Mouse (Mus musculus) kidney, adult 2 months (tissue): ENCODE data around the gene Cacna1c. TPM values are rescaled to one million over a fixed set of nuclear protein-coding genes. Genes with fewer than 3 reads are reported as not detected.

Experiments used
- DNase-seq: peaks from one replicate; pipeline ENCODE4 v3.0.0; 2021
- H3K27ac ChIP-seq: fragments of 200-500 bp; 2 replicates; pipeline ENCODE4 v1.5.1; 2012; ENCODE audit warnings: low read depth, low read length, control low read depth, inconsistent platforms; ENCODE audit not compliant: insufficient read depth
- H3K27me3 ChIP-seq: fragments of 200-500 bp; replicated peaks from 2 replicates; pipeline ENCODE4 v1.6.1; 2012; ENCODE audit warnings: mild to moderate bottlenecking, moderate library complexity, low read length, inconsistent platforms; ENCODE audit not compliant: control insufficient read depth, insufficient read depth
- H3K36me3 ChIP-seq: fragments of 200-500 bp; 2 replicates; pipeline ENCODE4 v1.6.1; 2012; ENCODE audit warnings: mild to moderate bottlenecking, moderate library complexity, low read length, inconsistent platforms; ENCODE audit not compliant: control insufficient read depth, insufficient read depth
- H3K4me1 ChIP-seq: fragments of 200-500 bp; 2 replicates; pipeline ENCODE4 v1.6.1; 2011; ENCODE audit warnings: low read length; ENCODE audit not compliant: control insufficient read depth, insufficient read depth
- H3K4me3 ChIP-seq: fragments of 200-500 bp; 2 replicates; pipeline ENCODE4 v1.5.1; 2011; ENCODE audit warnings: mild to moderate bottlenecking, low read depth, low read length, control low read depth; ENCODE audit not compliant: insufficient read depth
- CTCF ChIP-seq: fragments of 200-500 bp; conservative IDR thresholded peaks from 2 replicates; pipeline ENCODE4 v1.5.1; 2011; ENCODE audit warnings: low read depth, mild to moderate bottlenecking, control low read depth, low read length, moderate library complexity, mixed read lengths; ENCODE audit not compliant: insufficient read depth, insufficient read length
- POLR2A ChIP-seq: fragments of 200-500 bp; IDR thresholded peaks from one replicate; pipeline ENCODE4 v1.6.1; 2011; ENCODE audit warnings: low read depth, low read length, control low read depth
- WGBS: fragments of 180-500 bp; shearing (Covaris S2); methylation state at CpG from one replicate; pipeline ENCODE4 v1.1.7; 2018; 5-methylcytosine and 5-hydroxymethylcytosine counted together
- polyA plus RNA-seq: library from polyadenylated mRNA; depleted of rRNA; stranded (reverse); fragments of >200 nt; gene quantifications from 2 replicates; pipeline ENCODE4 v1.2.3, GENCODE M21; 2012

The Cacna1c gene
- polyA plus RNA-seq, 1 experiment = 0.99 TPM

DNA sequence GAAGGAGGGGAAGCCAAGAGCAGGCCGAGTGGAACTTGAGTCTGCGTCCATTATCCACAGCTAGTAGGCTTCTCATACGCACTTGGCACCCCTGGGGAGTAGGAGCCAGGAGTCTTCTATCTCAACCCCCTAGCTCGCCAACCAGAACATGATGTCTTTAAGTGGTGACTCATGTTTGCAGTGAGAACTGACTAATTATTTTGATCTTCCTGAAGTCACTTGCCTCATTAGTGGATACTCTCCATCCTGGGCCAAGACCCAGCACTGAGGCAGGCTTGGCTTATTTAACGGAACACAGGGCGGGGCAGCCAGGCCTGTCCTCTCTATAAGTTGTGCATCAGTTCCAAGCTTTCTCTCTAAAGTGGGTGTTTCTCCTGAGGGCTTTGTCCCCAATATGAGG is 177.3 kb downstream of the Cacna1c start:
- 93% methylated on average over 6 of the region's 6 CpGs for WGBS
- Histone ChIP-seq H3K4me3 (no peak overlapping the region), H3K4me1 (no peaks in the 10 kb centered on the region), H3K27ac (no peak overlapping the region), H3K27me3 (no peaks in the 10 kb centered on the region), H3K36me3 (no peaks in the 10 kb centered on the region)
- TF ChIP-seq CTCF = no peak
- no peak for TF ChIP-seq POLR2A
- no peak for DNase-seq

DNA sequence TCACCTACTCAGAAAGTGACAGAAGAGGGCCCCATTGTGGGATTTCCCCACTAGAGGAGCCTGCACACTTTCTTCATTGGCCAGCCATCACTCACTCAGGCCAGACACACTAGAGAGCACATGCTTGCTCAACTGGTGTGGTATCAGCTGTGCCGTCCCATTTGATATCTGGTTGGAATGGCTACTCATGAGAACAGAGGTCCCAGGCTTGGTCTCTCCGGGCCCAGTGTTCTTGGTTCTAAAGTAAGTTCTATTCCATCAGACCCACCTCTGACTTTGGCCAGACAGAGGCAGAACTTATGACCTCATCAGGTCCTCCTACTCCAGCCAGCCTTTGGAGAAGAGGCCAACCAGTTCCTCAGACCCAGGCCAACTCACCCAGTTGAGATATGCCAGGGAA is 178.0 kb downstream of the Cacna1c start:
- Histone ChIP-seq H3K36me3 (no peaks in the 10 kb centered on the region), H3K4me1 (no peaks in the 10 kb centered on the region), H3K27ac (no peak overlapping the region), H3K27me3 (no peaks in the 10 kb centered on the region), H3K4me3 (no peak overlapping the region)
- 99% methylated on average over 2 of the region's 2 CpGs for WGBS
- no peak for TF ChIP-seq POLR2A
- no peak for TF ChIP-seq CTCF
- no peak for DNase-seq

DNA sequence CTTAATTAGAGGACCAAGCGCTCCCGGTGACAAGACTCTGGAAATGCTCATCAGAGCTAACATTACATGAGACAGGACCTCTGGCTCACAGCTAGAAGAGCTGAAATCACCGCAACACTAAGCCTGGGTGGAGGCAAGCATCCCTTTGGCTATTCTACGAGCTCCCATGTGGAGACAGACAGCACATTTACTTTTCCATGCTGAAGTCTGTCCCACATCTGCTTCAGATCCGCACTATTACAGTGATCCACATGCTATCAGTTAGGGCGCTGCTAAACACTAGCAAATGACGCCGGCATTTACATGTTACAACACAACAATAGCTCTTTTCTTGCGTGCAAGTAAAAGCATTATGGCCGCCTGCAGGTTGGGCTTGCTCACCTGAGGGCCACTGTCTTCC is 178.7 kb downstream of the Cacna1c start:
- TF ChIP-seq CTCF = no peak
- TF ChIP-seq POLR2A = no peak

DNA sequence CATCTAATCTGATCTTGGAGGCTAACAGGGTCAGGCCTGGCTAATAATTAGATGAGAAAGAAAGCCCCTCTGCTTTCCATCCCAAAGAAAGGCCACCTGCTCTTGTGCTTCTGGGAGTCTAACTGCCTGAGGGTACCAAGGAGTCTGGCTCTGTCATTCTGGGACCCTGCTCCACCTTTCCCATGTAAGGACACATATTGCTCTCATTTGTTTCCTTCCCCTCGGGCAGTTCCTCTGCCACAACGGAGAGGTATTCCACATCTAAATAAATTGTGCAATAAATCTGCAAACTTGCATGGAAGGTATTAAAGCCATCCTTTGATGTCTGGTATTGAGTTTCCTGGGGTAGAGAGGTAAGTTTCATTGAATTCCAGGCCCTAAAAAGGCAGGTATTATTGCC is 180.9 kb downstream of the Cacna1c start:
- Histone ChIP-seq H3K27ac (no peak overlapping the region), H3K27me3 (no peaks in the 10 kb centered on the region), H3K36me3 (no peaks in the 10 kb centered on the region), H3K4me3 (no peak overlapping the region), H3K4me1 (no peaks in the 10 kb centered on the region)
- TF ChIP-seq CTCF (no peak), POLR2A (no peak)
- DNase-seq = no peak
- WGBS = 13% methylated on average over 2 of the region's 2 CpGs

More for the DNA sequence above, 178.7 kb downstream of the Cacna1c start:
- DNase-seq = no peak
- no peak overlapping the region for H3K4me3 ChIP-seq
- no peak overlapping the region for H3K27ac ChIP-seq
- no peaks in the 10 kb centered on the region for H3K36me3 ChIP-seq
- no peaks in the 10 kb centered on the region for H3K27me3 ChIP-seq
- 85% methylated on average over 10 of the region's 10 CpGs for WGBS
- no peaks in the 10 kb centered on the region for H3K4me1 ChIP-seq

DNA sequence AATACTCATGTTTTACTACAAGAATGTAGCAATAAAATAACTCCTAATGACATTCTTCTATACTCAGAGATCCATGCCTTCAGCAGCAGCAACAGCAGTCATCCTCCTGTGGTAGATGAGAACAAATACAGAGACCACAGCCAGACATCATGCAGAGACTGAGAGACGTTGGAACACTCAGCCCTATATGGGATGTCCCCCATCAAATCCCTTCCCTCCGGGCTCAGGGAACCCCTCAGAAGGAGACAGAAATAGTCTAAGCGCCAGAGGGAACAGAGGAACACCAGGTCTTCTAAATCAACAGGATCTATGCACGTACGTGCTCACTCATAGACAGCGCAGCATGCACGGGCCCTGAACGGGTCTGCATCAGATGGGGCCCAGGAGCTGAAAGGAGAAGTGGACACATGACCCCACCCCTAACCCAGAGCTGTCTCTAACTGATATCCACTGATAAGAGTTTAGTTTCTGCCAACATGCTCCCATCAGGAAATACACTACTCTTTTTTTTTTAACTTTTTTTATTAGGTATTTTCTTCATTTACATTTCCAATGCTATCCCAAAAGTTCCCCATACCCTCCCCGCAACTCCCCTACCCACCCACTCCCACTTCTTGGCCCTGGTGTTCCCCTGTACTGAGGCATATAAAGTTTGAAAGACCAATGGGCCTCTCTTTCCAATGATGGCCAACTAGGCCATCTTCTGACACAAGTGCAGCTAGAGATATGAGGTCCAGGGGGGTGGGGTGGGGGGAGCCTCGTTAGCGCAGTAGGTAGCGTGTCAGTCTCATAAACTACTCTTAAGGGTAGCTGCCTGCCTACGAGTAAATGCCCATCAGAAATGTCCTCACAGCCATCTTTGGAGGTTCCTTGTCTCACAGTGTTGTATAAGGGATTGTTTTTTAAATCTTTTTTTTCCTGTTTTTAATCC is 182.8 kb downstream of the Cacna1c start:
- H3K27me3 ChIP-seq = no peaks in the 10 kb centered on the region
- H3K4me3 ChIP-seq = no peak overlapping the region
- H3K36me3 ChIP-seq = no peaks in the 10 kb centered on the region
- no peaks in the 10 kb centered on the region for H3K4me1 ChIP-seq
- WGBS = 87% methylated on average over 13 of the region's 13 CpGs
- no peak for DNase-seq
- no peak for TF ChIP-seq CTCF
- no peak for TF ChIP-seq POLR2A
- no peak overlapping the region for H3K27ac ChIP-seq

DNA sequence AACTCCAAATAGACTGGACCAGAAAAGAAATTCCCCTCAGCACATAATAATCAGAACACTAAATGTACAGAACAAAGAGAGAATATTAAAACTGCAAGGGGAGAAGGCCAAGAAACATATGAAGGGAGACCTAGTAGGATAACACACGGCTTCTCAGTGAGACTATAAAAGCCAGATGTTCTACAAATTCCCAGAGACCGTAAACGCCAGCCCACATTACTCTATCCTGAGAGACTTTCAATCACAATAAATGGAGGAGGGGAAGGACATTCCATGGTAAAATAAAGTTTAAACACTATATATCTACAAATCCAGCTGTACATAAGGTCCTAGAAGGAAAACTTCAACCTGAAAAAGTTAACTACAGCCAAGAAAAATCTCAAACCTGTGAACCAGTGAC is 185.3 kb downstream of the Cacna1c start:
- Histone ChIP-seq H3K27ac (no peak overlapping the region), H3K4me3 (no peak overlapping the region), H3K36me3 (no peaks in the 10 kb centered on the region), H3K27me3 (no peaks in the 10 kb centered on the region), H3K4me1 (no peaks in the 10 kb centered on the region)
- TF ChIP-seq CTCF = no peak
- no peak for TF ChIP-seq POLR2A
- WGBS = 78% methylated on average over 3 of the region's 3 CpGs
- no peak for DNase-seq

DNA sequence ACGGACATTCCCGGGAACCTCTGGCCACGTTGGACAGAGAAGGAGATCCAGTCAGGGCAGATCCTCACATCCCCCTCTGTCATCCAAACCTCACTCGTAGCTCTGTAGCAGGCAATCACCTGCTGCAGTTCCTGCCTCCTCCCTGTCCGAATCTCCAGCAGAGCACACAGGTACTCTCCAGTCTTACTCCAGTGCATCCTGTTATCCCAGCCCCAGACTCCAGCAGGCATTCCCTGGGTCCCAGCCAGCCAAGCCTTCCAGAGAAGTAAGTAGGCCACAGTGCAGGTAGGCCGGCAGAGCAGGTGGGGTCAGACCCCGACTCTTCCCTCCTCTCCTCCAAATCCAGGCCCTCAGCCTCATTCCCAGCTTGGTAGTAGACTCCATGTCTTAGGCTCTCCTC is 186.7 kb downstream of the Cacna1c start:
- no peaks in the 10 kb centered on the region for H3K36me3 ChIP-seq
- no peak for DNase-seq
- H3K4me3 ChIP-seq = no peak overlapping the region
- H3K4me1 ChIP-seq = no peaks in the 10 kb centered on the region
- no peaks in the 10 kb centered on the region for H3K27me3 ChIP-seq
- 84% methylated on average over 7 of the region's 7 CpGs for WGBS
- TF ChIP-seq CTCF (no peak), POLR2A (no peak)
- H3K27ac ChIP-seq = no peak overlapping the region
